Mouse (Mus musculus): Measurements from ENCODE around the gene Rbmxl1. TPM values are rescaled to one million over a fixed set of nuclear protein-coding genes. Genes with fewer than 3 reads are reported as not detected.
A peak's percentile ranks its signal among the peaks of the same experiment; 100 is the strongest.
"Not testable (repeated sequence)": the region's sequence is repeated elsewhere in the genome, so short reads cannot be mapped to it uniquely, and the experiment has no call there.

Gene Rbmxl1
- 10 to 100 TPM; 95.4 to 99.6 TPM for total RNA-seq (2021)

DNA sequence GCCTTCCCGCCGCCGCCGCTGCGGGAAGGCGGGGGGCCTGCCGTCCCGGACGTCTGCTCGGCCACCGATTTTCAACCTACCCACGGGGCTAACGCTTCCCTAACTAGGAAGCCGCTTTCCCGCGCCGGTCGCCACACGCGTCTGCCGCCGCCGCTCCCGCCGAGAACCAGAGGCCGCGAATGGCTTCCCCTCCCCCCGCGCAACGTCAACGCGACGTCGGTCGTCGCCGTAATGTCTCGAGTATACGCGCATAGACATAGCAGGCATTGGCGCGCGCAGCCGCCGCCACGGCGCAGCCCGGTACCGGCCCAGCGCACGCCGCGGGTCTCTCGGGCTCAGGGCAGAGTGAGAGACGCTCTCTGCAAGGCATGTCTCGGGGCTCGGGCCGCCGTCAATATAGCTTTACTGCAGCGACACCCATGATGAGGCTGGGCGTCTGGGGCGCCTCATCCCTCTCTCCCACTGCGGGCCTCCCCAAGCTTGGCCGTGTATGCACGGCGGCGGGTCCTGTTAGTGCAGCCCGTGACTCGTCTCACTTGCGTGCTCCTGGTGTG, at the start of gene Rbmxl1:
Rbmxl1 (minus strand) TSS at position 180 of the 554 bp plus-strand sequence.
- peak; percentile 94 for DNase-seq
- intact Hi-C loops (cut with DNase I), result loop anchor here (10.0 kb wide), 1 partner anchor 136 kb away; no protein-coding TSS in a partner anchor

DNA sequence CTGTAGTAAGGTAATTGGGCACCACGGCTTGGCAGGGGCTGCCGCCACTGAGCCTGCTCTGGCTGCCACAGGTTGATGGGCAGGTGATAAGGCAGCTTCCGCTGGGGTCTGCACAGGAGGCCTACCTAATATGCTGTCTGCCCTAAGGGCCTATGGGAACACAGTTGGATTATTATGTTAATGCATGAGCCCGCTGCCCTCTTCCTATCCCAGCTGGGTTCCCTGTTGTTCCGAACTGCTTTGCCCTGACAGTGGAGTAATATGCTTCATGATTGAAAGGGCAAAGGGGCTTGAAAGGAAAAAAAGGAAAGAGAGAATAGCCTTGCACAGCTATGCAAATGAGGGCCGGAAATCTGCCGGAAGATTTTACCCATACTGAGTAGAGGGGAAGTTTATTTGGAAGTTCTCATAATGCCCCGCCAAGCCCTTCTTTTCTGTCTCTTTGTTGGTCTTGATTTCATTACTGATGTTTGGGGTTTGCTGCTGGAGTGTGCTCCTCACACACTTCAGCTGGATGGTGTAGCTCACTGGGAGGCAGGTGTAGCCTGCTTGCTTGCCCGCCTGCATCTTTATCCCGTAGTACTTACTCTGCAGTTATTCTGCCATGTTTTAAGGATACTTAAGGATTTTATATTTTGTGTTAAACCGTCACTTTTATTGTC, 48.2 kb upstream of the Rbmxl1 start:
- intact Hi-C loops (cut with DNase I), result no loop called here
- no peak for DNase-seq

DNA sequence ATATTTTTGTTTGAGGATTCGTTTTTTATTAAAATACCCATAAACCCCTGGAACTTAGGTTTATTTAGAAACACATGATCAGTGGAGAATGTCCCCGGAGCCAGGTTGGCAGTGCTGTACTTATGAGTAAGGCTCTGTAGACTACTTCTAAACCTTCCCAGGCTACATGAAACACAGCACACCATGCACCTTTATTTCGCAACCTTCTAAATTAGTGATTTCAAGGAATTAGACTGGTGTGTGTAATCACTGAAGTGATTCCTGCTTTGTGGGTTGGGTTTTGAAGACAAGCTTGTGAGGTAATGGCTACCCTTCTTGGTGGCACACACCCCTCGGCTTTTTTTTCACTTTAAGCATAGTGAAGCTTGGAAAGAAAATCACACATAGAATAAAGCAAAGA, 47.1 kb upstream of the Rbmxl1 start:
- DNase-seq, result no peak
- intact Hi-C loops (cut with DNase I), result no loop called here

DNA sequence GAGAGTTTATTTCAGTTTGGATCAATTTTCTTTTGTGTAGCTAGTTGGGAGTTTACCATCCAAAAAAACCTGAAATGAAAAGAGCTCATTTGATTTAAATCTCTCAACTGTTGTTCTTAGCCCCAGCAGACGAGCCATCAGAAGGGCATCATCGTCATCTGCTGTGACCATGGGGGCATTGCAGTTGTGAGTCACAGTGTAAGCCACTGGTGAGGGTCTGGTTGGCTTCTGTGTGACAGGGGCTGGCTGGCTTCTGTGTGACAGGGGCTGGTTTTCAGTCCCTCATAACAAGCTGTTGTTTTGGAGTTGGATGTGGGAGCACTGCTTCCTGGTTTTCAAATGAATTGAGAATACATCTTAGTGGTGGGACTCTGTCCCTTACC, 42.0 kb upstream of the Rbmxl1 start:
- intact Hi-C loops (cut with DNase I), result no loop called here
- peak; percentile 8 for DNase-seq

DNA sequence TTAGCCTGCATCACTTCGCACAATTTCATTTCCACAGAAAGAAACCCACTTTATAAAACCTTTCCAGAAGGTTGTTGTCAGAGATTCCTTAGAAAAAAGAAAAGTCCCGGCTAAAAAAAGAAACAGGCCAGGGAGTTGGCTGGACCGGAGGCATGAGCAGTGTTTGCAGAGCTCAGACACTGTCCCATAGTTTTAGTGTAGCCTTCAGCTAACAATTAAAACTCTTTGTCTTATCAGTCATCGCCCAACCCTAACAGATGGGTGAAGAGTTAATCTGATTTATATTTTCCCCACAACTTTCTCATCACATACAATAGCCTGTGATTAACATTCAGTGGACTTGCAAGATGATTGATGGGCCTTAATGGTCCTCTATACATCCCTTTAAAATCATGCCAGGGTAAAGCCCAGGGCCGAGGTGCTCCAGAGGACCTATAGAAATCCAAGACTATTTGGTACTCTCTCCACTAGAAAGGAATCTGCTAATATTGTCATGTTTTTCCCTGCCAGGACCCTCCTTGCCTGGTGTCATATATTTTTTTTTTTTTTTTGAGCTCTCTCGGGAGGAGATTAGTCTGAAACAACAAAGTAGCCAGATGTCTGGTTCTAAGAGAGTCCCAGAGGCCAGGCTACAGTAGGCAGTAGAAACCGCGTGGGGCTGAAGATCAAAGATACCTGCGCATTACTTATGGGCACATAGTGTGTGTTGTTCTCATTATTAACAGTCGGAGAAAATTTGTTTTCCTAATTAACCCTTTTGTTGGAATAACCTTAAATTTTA, 41.5 kb upstream of the Rbmxl1 start:
- DNase-seq, result no peak
- intact Hi-C loops (cut with DNase I), result no loop called here

DNA sequence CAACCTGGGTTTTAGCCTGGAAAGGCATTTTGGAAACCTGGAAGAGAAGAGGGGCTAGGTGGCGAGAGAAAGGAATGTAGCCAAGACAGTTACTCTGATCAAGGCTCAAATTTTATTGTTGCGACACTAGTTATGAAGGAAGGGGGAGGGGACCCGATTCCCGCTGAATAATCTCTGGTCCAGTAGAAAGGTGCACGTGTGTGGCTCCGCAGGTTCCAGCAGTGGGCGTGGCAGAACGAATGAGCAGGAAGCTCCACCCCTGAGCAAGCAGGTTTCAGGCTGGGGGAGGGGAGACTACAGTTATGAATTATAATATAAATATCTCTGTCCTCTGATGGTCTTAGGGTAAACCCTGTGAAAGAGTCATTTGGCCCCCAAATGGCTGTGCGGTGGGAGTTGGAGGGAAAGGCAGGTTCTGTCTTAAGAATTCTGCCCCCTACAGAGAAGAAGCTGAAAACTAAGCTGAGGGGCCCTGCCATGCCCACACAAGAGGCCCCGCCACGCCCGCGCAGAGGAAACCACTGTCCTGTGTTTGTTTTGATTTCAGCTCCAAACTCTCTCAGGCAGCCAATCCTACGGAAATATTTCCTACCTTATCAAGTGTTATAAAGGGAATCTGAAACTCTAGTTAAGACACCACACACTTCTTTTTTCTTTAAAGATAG, 36.6 kb upstream of the Rbmxl1 start:
- intact Hi-C loops (cut with DNase I); DNase-seq: not testable (repeated sequence)

DNA sequence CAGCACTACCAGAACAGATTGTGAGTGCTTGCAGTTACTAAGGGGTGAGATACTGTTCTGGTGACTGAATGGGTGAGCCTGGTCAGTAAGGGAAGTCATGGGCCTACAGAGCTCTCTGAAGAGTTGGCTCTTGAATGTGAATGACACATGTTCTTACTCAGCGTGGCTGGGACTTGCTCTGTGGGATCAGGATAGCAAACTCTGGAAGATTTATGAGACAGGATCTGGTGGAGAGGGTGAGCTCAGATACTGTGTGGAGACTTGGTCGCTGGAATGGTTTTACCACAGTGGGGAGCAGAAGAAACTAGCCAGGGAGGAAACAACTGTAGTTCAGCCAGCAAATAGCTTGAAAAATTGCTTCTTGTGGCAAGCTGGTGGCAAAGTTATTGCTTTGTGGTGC, 35.8 kb upstream of the Rbmxl1 start:
- intact Hi-C loops (cut with DNase I), result no loop called here

DNA sequence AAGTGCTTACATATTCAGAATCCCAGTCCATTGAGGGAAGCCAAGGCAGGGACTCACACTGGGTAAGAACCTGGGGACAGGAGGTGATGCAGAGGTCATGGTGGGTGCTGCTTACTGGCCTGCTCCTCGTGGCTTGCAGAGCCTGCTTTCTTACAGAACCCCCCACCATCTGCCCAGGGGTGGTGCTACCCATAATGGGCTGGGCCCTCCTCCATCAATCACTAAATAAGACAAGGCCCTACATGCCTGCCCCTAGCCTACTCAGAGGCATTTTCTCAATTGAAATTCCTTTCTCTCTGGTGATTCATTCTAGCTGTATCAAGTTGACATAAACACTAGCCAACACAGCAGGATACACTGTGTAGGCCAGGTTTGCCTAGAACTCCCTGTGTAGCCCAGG, 34.9 kb upstream of the Rbmxl1 start:
- intact Hi-C loops (cut with DNase I), result no loop called here
- DNase-seq, result no peak

More for the DNA sequence above, 35.8 kb upstream of the Rbmxl1 start:
- DNase-seq, result no peak

DNA sequence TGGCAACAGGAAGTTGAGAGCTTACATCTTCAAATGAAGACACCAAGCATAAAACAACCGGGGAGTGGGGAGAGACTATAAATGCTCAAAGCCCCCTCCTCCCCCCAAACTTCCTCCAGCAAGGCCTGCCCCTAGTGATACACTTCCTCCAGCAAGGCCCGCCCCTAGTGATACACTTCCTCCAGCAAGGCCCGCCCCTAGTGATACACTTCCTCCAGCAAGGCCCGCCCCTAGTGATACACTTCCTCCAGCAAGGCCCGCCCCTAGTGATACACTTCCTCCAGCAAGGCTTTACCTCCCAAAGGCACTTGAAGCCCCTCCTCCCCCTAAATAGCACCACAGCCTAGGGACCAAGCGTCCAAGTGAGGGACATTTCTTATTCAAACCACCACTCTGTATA, 34.0 kb upstream of the Rbmxl1 start:
- not testable (repeated sequence) for DNase-seq

DNA sequence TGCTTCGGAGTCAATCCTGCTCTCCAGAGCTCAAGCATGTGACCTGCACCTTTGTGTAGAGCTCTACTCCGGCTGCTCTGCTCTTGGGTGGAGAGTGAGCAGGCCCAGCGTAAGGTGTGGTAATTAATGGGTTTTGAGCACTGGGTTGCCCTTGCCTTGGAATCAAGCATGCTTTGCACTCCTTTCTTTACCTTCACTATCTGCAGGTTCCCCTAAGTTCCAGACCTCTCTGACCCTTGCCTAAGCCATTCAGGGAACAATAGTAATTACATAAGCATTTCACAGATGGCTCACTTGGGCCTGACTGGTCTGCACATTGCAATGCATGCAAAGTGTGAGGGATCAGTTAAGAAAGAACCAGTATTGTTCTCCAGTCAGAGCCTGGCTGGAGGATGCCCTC, 29.1 kb upstream of the Rbmxl1 start:
- intact Hi-C loops (cut with DNase I), result no loop called here
- DNase-seq, result no peak

More for the DNA sequence above, 34.0 kb upstream of the Rbmxl1 start:
- intact Hi-C loops (cut with DNase I), result not testable (repeated sequence)

DNA sequence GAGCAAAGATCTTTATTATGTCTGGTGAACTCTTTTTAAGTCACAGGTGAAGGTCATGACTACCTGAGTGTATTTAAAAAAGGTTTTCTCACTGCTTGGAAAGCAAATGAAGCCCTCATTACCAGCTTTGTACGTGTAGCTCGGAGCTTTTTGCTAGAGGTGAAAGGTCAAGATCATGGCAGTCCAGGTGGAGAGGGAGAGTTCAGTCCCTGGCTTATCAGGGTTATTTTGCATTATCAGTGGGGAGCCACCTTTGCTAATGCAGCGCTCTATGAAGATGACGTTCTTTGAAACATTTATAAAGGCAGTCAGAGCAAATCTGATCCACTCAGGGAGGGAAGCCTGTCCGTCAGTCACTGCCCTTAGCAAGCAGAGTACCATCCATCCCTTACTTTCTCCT, 28.0 kb upstream of the Rbmxl1 start:
- intact Hi-C loops (cut with DNase I), result no loop called here
- DNase-seq, result no peak

DNA sequence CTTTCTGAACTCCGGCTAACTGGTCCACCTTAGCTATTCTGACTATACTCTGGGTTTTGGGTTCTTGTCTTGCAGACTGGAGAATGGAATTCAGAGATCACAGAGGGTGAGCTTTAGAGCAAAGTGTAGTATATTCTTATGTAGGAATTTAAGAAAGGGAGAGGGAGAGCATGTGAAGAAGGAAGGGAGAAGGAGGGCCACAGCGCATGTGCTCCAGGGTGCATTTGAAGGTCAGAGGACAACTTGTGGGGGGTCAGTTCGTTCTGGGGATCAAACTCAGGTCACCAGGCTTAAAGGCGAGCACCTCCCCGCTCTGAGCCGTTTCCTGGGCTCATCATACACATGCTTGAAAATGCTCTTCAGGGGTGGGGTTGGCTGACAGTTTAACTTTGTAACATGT, 25.3 kb upstream of the Rbmxl1 start:
- DNase-seq, result no peak
- intact Hi-C loops (cut with DNase I), result no loop called here

DNA sequence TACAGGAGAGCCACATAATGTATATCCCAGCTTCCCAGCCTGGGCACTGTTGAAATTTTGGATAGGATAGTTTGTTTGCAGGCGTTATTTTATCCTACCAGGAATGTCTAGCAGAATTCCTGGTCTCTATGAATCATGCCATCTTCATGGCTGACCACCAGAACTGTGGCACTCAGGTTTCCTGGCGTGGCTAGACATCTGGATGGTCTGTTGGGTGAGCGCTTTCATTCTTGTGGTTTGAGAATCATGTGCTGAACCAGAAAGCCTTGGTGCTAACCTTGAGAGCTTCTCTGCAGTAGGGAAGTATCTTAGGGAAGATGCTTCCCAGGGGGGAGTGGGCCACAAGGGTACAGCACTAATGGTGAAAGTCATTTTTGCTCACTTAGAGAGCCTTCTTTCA, 6.4 kb upstream of the Rbmxl1 start:
- DNase-seq, result no peak
- intact Hi-C loops (cut with DNase I), result loop anchor here (5.0 kb wide), 1 partner anchor 302 kb away; no protein-coding TSS in a partner anchor

DNA sequence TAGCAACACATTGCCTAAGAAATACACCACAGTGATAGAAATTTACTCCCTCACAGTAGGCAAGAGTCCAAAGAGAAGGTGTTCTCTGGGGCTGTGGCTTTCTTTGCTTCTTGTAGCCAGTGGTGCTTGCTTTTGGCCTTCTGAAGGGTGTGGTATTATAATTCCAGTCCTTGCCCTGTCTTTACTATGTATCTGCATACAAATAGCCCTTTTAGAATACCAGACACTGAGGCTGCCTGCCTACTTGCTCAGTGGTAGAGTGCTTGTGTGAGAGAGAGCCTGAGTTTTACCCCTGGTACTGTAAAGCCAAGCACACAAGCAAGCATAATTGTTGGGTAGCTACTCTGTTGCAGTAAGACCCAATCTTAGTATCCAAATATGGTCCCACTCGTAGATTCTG, 6.0 kb upstream of the Rbmxl1 start:
- intact Hi-C loops (cut with DNase I), result loop anchor here (5.0 kb wide), 1 partner anchor 303 kb away; no protein-coding TSS in a partner anchor
- DNase-seq, result no peak

DNA sequence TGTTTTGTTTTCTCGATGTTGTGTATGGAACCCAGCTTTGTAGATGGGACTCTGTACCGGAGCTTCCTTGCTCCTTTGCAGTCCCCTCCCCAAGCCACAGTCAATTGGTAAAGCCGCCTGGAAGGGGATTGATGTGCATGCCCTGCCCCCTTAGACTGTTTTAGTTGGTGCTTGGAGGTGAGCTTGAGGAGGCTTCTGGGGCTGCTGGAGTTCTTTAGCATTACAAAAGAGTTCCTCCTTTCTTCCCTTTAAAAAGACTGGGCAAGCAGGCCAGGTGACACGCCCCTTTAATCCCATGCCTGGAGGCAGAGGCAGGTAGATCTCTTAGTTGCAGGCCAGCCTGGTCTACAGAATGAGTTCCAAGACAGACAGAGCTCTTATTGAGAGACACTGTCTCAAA, 4.4 kb upstream of the Rbmxl1 start:
- intact Hi-C loops (cut with DNase I), result no loop called here
- no peak for DNase-seq

DNA sequence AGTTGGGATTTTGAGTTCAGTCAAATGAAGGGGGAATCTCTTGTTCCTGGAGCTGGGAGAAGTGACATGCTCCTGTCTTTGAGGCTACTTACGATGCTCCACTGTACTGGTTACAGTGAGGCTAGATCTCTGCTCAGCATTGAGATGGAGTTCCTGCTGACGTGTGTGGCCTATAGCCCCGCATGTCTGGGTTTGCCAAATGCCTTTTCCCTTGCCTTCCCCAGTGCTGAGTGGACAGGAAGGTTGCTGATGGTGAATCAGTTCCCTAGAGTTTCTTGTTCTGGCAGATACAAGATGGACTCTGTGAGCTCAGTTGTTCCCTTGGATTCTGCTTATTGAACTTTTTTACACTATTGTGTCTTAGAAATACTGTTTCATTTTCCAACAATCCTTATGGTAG, 2.2 kb upstream of the Rbmxl1 start:
- intact Hi-C loops (cut with DNase I), result no loop called here
- DNase-seq, result no peak

DNA sequence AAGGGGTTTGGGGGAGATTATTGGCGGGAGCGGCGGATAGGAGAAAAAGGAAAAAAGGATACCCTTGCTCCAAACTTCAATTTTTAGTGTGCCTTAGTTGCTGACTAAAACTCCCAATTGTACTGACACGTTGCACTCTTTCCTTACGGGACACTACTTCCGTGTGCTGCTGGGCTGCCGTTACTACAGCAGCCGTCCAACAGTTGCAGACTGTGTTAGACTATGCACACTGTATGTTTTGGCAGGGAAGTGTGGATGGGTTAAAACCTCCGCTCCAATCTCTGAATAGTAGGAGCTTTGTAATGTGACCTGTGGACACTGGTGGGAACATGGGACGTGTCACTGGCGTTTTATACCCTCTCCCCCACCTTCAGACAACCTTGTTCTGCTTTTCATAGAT, 1.4 kb upstream of the Rbmxl1 start:
- no peak for DNase-seq
- intact Hi-C loops (cut with DNase I), result no loop called here

DNA sequence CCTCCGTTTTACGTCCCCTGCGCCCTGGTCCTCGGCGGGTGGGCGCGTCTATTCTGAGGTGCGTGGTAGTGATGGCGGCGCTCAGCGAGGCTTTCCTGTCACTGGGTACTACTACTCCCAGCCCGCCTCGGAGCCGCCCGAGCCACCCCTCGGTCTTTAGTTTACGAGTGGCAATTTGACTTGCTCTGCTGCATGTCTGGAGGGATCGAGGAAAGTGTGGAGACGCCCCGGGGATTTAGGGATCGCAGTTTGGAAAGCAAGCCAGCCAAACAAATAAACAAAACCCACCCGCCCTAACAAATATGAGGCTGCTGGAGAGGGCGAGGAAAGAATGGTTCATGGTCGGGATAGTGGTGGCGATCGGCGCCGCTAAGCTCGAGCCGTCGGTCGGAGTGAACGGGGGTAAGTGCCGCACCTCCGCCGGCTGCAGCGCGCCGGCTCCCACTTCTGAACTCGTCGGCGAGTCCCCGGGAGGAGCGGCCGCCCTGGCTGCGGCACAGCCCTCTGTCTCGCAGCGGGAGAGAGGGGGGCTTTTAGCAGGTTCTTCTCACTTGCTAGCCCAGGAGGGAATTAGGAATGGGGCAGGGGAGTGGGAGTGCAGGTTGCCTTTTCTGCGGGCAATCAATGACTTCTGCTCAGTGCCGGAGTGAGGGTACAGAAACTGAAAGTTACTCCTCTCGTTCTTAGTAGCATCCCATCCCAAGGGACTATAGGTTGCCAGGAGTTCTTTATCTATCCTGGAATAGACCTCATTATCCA, 754 bp upstream of the Rbmxl1 start, which contains the start of gene Slc10a7:
Slc10a7 (plus strand) TSS at position 74 of the 759 bp plus-strand sequence.
- intact Hi-C loops (cut with DNase I), result loop anchor here (10.0 kb wide), 1 partner anchor 135 kb away; no protein-coding TSS in a partner anchor
- DNase-seq, result peak; percentile 93

DNA sequence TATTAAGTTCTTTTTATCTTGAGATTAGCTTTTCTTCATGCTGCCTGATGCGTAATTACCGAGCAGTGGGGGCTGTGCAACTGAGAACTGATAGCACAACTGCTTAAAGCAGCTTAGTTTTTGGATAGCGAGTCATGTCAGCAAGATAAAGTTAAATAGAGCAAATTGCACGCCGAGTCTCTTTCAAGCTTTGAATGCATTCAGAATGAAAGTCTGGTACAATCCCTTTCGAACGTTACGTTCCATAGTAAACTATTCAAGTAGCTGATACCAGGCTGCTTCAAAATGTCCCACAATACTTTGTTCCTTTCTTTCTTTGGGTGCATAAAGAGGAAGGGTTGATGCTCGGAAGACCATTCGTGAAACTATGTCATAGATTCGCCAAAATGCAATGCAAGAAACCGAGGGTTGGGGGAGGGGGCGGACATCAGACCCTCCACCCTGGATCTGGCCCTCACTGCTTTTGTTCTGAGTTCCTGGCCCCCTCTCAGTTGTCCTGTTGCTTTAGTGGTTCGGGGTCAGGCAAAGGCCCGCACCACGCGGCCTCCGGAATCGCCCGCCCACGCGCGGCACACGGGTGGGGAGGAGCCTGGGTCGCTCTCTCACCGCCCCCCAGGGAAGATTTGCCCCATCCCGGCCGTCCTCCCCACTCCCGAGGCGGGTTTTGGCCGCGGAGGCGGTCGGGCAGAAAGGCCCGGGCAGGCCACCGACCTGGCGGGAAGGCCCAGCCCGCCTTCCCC, 549 bp downstream of the Rbmxl1 start:
- DNase-seq, result peak; percentile 43
- intact Hi-C loops (cut with DNase I), result loop anchor here (10.0 kb wide), 1 partner anchor 137 kb away; no protein-coding TSS in a partner anchor

DNA sequence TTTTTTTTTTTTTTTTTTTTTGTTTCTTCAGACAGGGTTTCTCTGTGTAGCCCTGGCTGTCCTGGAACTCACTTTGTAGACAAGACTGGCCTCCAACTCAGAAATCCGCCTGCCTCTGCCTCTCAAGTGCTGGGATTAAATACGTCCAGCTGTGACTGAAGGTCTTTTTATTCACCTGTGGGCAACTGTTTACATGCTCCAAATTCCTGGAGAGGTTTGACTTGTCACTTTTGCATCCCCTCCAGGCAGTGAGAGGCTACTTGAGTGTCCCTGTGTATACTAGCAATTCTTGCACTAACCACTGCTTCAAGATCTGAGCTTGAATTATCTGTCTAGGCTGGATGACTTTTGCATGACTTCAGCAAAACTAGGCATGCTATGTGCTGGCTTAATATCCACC, 6.0 kb downstream of the Rbmxl1 start:
- no peak for DNase-seq
- intact Hi-C loops (cut with DNase I), result loop anchor here (10.0 kb wide), 1 partner anchor 142 kb away; no protein-coding TSS in a partner anchor
